Mouse (Mus musculus) lung, adult 2 months (tissue): ENCODE results near the gene Rsf1.

Experiments used
- CTCF ChIP-seq: fragments of 200-500 bp; IDR thresholded peaks from 2 replicates; pipeline ENCODE4 v1.5.1; 2011; ENCODE audit warnings: mild to moderate bottlenecking, low read length, control low read depth; ENCODE audit not compliant: insufficient read depth
- POLR2A ChIP-seq: fragments of 200-500 bp; IDR thresholded peaks from 2 replicates; pipeline ENCODE4 v1.6.1; 2011; ENCODE audit warnings: low read depth, mild to moderate bottlenecking, control low read depth, low read length, borderline replicate concordance; ENCODE audit errors: extremely low read depth

DNA sequence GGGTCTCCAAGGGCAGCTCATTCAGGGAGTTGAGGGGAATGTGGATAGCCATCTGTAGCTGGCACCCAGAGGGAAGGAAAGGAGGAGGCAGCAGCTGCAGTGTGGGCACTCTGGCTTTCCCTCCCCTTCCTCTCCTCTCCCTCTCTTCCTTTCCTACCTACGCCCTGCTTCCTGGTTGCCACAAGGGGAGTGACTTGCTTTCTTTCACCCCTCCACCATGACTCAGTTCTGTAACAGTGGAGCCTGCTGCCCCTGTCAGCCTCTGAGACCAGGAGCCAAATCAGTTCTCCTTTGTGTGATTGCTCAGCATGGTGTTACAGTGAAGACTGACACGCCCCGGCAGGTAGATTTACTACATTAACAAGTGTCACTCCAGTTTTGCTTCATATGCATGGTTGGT is 129.5 kb downstream of the Rsf1 start:
- no peak for TF ChIP-seq POLR2A
- no peak for TF ChIP-seq CTCF
